Mouse (Mus musculus) neural tube, embryonic 12.5 days (tissue): Measurements from ENCODE around the gene Olfr902. TPM values are rescaled to one million over a fixed set of nuclear protein-coding genes. Genes with fewer than 3 reads are reported as not detected.

Source experiments
- polyA plus RNA-seq: library from polyadenylated mRNA; unstranded; fragments of >200 nt; fragmentation: Nextera tagmentation; extraction: Ambion mirVana; gene quantifications from 2 replicates; pipeline ENCODE4 v1.2.1, GENCODE M21; 2016

Olfr902 gene
- polyA plus RNA-seq, 1 experiment from 2014 or later = not detected

Other genes with a start within 250 kb of the Olfr902 start
- gene Olfr893, start 239.3 kb upstream of the Olfr902 start, polyA plus RNA-seq = not detected in 2 replicates
- not detected in 2 replicates for gene Olfr894, start 229.6 kb upstream of the Olfr902 start, polyA plus RNA-seq
- not detected in 2 replicates for gene Olfr143, start 194.9 kb upstream of the Olfr902 start, polyA plus RNA-seq
- gene Olfr895, start 179.8 kb upstream of the Olfr902 start, polyA plus RNA-seq = not detected in 2 replicates
- not detected in 2 replicates for gene Olfr896-ps1, start 156.5 kb upstream of the Olfr902 start, polyA plus RNA-seq
- not detected in 2 replicates for gene Olfr25, start 118.6 kb upstream of the Olfr902 start, polyA plus RNA-seq
- gene Olfr898, start 99.2 kb upstream of the Olfr902 start, polyA plus RNA-seq = not detected in 2 replicates
- not detected in 2 replicates for gene Olfr250, start 80.8 kb upstream of the Olfr902 start, polyA plus RNA-seq
- not detected in 2 replicates for gene Olfr251, start 70.6 kb upstream of the Olfr902 start, polyA plus RNA-seq
- not detected in 2 replicates for gene Olfr147, start 46.0 kb upstream of the Olfr902 start, polyA plus RNA-seq
- not detected in 2 replicates for gene Olfr901, start 18.2 kb upstream of the Olfr902 start, polyA plus RNA-seq
- gene Olfr904, start 15.5 kb downstream of the Olfr902 start, polyA plus RNA-seq = not detected in 2 replicates
- not detected in 2 replicates for gene Olfr905, start 23.5 kb downstream of the Olfr902 start, polyA plus RNA-seq
- not detected in 2 replicates for gene Olfr906, start 39.4 kb downstream of the Olfr902 start, polyA plus RNA-seq
- gene Olfr907, start 48.1 kb downstream of the Olfr902 start, polyA plus RNA-seq = not detected in 2 replicates
- not detected in 2 replicates for gene Olfr911-ps1, start 73.9 kb downstream of the Olfr902 start, polyA plus RNA-seq
- not detected in 2 replicates for gene Olfr910, start 90.2 kb downstream of the Olfr902 start, polyA plus RNA-seq
- not detected in 2 replicates for gene Olfr912, start 132.5 kb downstream of the Olfr902 start, polyA plus RNA-seq
- not detected in 2 replicates for gene Olfr913, start 145.1 kb downstream of the Olfr902 start, polyA plus RNA-seq
- not detected in 2 replicates for gene Olfr914, start 157.4 kb downstream of the Olfr902 start, polyA plus RNA-seq
- not detected in 2 replicates for gene Olfr916, start 212.2 kb downstream of the Olfr902 start, polyA plus RNA-seq
- not detected in 2 replicates for gene Olfr917, start 218.2 kb downstream of the Olfr902 start, polyA plus RNA-seq
- not detected in 2 replicates for gene Olfr918, start 226.9 kb downstream of the Olfr902 start, polyA plus RNA-seq